Mouse (Mus musculus) hindbrain, embryonic 12.5 days (tissue): ENCODE measurements around the gene Ap3m1. TPM values are rescaled to one million over a fixed set of nuclear protein-coding genes. Genes with fewer than 3 reads are reported as not detected.
A peak's percentile ranks its signal among the peaks of the same experiment; 100 is the strongest.
"Not testable (repeated sequence)": the region's sequence is repeated elsewhere in the genome, so short reads cannot be mapped to it uniquely, and the experiment has no call there.

ENCODE experiments used
- ATAC-seq: fragments of 200-750 bp; cut with Nextera tagmentation; 2 replicates; pipeline ENCODE4 v1.8.0; 2017; ENCODE audit warnings: moderate TSS enrichment; ENCODE audit not compliant: low FRiP score
- H3K27ac ChIP-seq: fragments of 300-500 bp; sonication (generic); 2 replicates; pipeline ENCODE4 v1.5.1; 2016; ENCODE audit warnings: mild to moderate bottlenecking
- H3K27me3 ChIP-seq: fragments of 300-500 bp; sonication (generic); 2 replicates; pipeline ENCODE4 v1.6.1; 2016; ENCODE audit warnings: mild to moderate bottlenecking
- H3K36me3 ChIP-seq: fragments of 300-500 bp; sonication (generic); 2 replicates; pipeline ENCODE4 v1.6.1; 2016; ENCODE audit warnings: mild to moderate bottlenecking
- H3K4me1 ChIP-seq: fragments of 300-500 bp; sonication (generic); 2 replicates; pipeline ENCODE4 v1.6.1; 2016
- H3K4me2 ChIP-seq: fragments of 300-500 bp; sonication (generic); replicated peaks from 2 replicates; pipeline ENCODE4 v1.6.1; 2016; ENCODE audit warnings: mild to moderate bottlenecking
- H3K4me3 ChIP-seq: fragments of 300-500 bp; sonication (generic); 2 replicates; pipeline ENCODE4 v1.5.1; 2016; ENCODE audit warnings: mild to moderate bottlenecking
- H3K9ac ChIP-seq: fragments of 300-500 bp; sonication (generic); 2 replicates; pipeline ENCODE4 v1.6.1; 2016; ENCODE audit warnings: mild to moderate bottlenecking, moderate library complexity
- H3K9me3 ChIP-seq: fragments of 300-500 bp; sonication (generic); replicated peaks from 2 replicates; pipeline ENCODE4 v1.6.1; 2016; ENCODE audit warnings: mild to moderate bottlenecking
- WGBS: fragments of 180-500 bp; shearing (Covaris S2); methylation state at CpG from one replicate; pipeline ENCODE4 v1.1.7; 2016; 5-methylcytosine and 5-hydroxymethylcytosine counted together
- polyA plus RNA-seq: library from polyadenylated mRNA; unstranded; fragments of >200 nt; fragmentation: Nextera tagmentation; extraction: Ambion mirVana; gene quantifications from 2 replicates; pipeline ENCODE4 v1.2.1, GENCODE M21; 2016

The Ap3m1 gene
- polyA plus RNA-seq = 105 and 109 TPM in 2 replicates

- Histone ChIP-seq H3K9me3 (no peaks in the 10 kb centered on the region), H3K4me3 (peak within 1 kb of the TSS; percentile 92), H3K27me3 (no peaks in the 10 kb centered on the region), H3K36me3 (no peaks in the 10 kb centered on the region), H3K9ac (peak within 1 kb of the TSS; percentile 83), H3K4me2 (peak within 1 kb of the TSS; percentile 76), H3K4me1 (peaks cover 9% of the 10 kb centered on the region; the same call in 1 of the 2 replicates), H3K27ac (peak within 1 kb of the TSS; percentile 89)
- peak; percentile 99 for ATAC-seq
- WGBS = under 1% methylated on average over 47 of the region's 48 CpGs
Observed at GRCm38 (mm10) chr14:21052112-21052780, at the start of gene Ap3m1, which contains the start of gene Adk. Gene Ap3m1 (minus strand): TSS chr14:21052508. Gene Adk (plus strand): TSS chr14:21052574.

DNA sequence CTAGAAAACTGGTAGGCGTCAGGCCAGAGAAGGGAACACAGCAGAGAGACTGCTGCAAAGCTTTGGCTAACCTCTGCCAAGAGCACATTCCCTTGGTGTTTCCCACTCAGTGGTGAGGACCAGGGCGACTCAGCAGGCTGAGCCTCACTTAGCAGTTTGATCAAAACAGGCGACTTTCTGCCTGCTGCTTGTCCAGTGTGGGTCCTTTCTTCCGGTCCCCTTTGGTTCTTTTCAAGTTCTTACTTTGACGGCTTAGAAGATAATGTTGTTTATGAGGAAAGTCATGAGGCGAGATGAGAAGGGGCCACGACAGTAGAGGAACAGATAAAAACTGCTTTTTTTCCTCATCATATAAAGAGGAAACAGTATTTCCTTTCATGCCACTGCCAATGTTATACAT is 49.3 kb upstream of the Ap3m1 start:
- Histone ChIP-seq H3K9me3 (no peaks in the 10 kb centered on the region), H3K4me2 (no peak overlapping the region), H3K4me3 (no peak overlapping the region), H3K9ac (no peak overlapping the region), H3K36me3 (no peaks in the 10 kb centered on the region), H3K27ac (no peak overlapping the region), H3K4me1 (peaks cover 3% of the 10 kb centered on the region; the same call in 1 of the 2 replicates), H3K27me3 (no peaks in the 10 kb centered on the region)
- WGBS = 67% methylated on average over 7 of the region's 7 CpGs
- ATAC-seq = no peak

GRCm38 (mm10) chr14:21100876-21101275 is 48.6 kb upstream of the Ap3m1 start:
- H3K4me3 ChIP-seq = no peak overlapping the region

GRCm38 (mm10) chr14:21099371-21099770 is 47.1 kb upstream of the Ap3m1 start:
- no peak for ATAC-seq
- no peaks in the 10 kb centered on the region for H3K9me3 ChIP-seq
- 71% methylated on average over 7 of the region's 7 CpGs for WGBS

More at GRCm38 (mm10) chr14:21100876-21101275, 48.6 kb upstream of the Ap3m1 start:
- Histone ChIP-seq H3K4me2 (no peak overlapping the region), H3K9ac (no peak overlapping the region), H3K36me3 (no peaks in the 10 kb centered on the region), H3K27ac (no peak overlapping the region), H3K4me1 (peaks cover 3% of the 10 kb centered on the region; the same call in 1 of the 2 replicates), H3K9me3 (no peaks in the 10 kb centered on the region), H3K27me3 (no peaks in the 10 kb centered on the region)
- no peak for ATAC-seq
- WGBS = 86% methylated on average over 2 of the region's 2 CpGs

GRCm38 (mm10) chr14:21096689-21097088 is 44.4 kb upstream of the Ap3m1 start:
- Histone ChIP-seq H3K27me3 (no peaks in the 10 kb centered on the region), H3K9ac (no peak overlapping the region), H3K4me1 (peaks cover 3% of the 10 kb centered on the region; the same call in 1 of the 2 replicates), H3K9me3 (no peaks in the 10 kb centered on the region), H3K27ac (no peak overlapping the region), H3K4me3 (no peak overlapping the region), H3K36me3 (0 out of 2 replicates have a peak, but pooled peaks cover 3% of the 10 kb centered on the region), H3K4me2 (no peak overlapping the region)
- ATAC-seq = no peak
- 82% methylated on average over 4 of the region's 4 CpGs for WGBS

More at GRCm38 (mm10) chr14:21099371-21099770, 47.1 kb upstream of the Ap3m1 start:
- peaks cover 3% of the 10 kb centered on the region; the same call in 1 of the 2 replicates for H3K4me1 ChIP-seq
- H3K4me2 ChIP-seq = no peak overlapping the region
- H3K9ac ChIP-seq = no peak overlapping the region
- H3K27ac ChIP-seq = no peak overlapping the region
- H3K36me3 ChIP-seq = no peaks in the 10 kb centered on the region
- H3K4me3 ChIP-seq = no peak overlapping the region
- no peaks in the 10 kb centered on the region for H3K27me3 ChIP-seq

DNA sequence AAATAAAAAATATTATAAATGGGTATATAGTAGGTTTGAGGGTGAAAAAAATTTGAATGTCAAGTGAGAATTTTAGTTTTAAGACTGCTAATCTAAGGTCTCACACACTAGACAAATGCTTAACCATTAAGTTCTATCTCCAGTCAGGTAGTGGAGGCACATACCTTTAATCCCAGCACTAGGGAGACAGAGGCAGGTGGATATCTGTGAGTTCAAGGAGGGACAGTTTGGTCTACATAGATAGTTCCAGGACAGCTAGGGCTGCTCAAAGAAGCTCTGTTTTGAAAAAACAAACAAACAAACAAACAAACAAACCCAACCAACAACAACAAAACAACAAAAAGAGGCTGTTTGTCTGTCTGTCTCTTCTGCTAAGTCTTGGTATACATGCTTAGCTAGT is 44.0 kb upstream of the Ap3m1 start:
- H3K27ac ChIP-seq = no peak overlapping the region
- H3K27me3 ChIP-seq = no peaks in the 10 kb centered on the region
- ATAC-seq = no peak
- H3K4me2 ChIP-seq = no peak overlapping the region
- H3K9me3 ChIP-seq = no peaks in the 10 kb centered on the region
- H3K9ac ChIP-seq = no peak overlapping the region
- no peak overlapping the region for H3K4me3 ChIP-seq
- H3K36me3 ChIP-seq = 0 out of 2 replicates have a peak, but pooled peaks cover 3% of the 10 kb centered on the region
- H3K4me1 ChIP-seq = no peaks in the 10 kb centered on the region

GRCm38 (mm10) chr14:21094161-21094560 is 41.9 kb upstream of the Ap3m1 start:
- H3K9ac ChIP-seq, H3K27me3 ChIP-seq, H3K36me3 ChIP-seq, H3K4me3 ChIP-seq, ATAC-seq, H3K27ac ChIP-seq, H3K9me3 ChIP-seq, H3K4me1 ChIP-seq, H3K4me2 ChIP-seq: not testable (repeated sequence)

- Histone ChIP-seq H3K27me3 (no peaks in the 10 kb centered on the region), H3K9ac (no peak overlapping the region), H3K4me2 (no peak overlapping the region), H3K36me3 (0 out of 2 replicates have a peak, but pooled peaks cover 3% of the 10 kb centered on the region), H3K9me3 (no peaks in the 10 kb centered on the region), H3K27ac (no peak overlapping the region), H3K4me1 (0 out of 2 replicates have a peak, but pooled peaks cover 3% of the 10 kb centered on the region), H3K4me3 (no peak overlapping the region)
- WGBS = 94% methylated on average over 3 of the region's 3 CpGs
- ATAC-seq = no peak
Observed at GRCm38 (mm10) chr14:21090930-21091486, 38.7 kb upstream of the Ap3m1 start.

DNA sequence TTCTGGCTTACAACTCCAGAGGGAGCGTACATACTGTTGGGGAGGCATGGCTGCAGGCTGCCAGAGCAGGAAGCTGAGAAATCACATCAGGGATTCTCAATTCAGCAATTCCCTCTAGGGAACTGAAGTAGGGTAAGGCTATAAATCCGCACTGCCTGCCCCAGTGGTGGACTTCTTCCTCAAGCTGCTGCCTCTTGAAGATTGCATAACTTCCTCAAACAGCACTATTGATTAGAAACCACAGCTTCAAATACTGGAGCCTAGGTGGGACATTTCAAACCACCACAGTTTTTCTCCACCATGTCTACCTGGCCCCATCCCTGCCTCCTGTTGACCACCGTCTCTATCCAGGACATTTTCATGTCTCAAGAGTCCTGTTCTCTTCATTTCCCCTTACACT is 38.1 kb upstream of the Ap3m1 start:
- Histone ChIP-seq H3K4me3 (no peak overlapping the region), H3K36me3 (0 out of 2 replicates have a peak, but pooled peaks cover 3% of the 10 kb centered on the region), H3K27me3 (no peaks in the 10 kb centered on the region), H3K9me3 (no peaks in the 10 kb centered on the region), H3K27ac (no peak overlapping the region), H3K4me1 (0 out of 2 replicates have a peak, but pooled peaks cover 3% of the 10 kb centered on the region), H3K4me2 (no peak overlapping the region), H3K9ac (no peak overlapping the region)
- no peak for ATAC-seq
- 90% methylated on average over 3 of the region's 3 CpGs for WGBS

DNA sequence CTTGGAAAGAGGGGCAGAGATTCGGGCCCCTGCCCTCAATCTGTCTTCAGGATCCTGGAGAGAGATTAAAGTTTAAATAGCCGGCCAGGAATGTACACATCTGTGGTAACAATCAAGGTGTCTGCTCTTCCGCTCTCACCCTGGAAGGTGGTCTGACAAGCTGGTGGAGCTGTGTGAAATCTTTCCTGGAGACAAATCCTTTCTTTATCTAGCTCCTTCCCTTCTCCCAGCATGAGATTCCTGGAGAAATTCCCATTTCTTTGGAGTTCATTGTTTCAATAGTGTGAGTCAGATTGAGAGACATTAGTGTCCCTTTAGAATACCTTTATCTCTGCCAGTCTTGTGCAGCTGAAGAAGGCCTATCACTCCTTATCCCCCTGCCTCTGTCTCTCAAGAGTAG is 36.4 kb upstream of the Ap3m1 start:
- no peak for ATAC-seq
- no peak overlapping the region for H3K4me3 ChIP-seq
- no peak overlapping the region for H3K9ac ChIP-seq
- no peak overlapping the region for H3K4me2 ChIP-seq
- H3K9me3 ChIP-seq = no peaks in the 10 kb centered on the region
- 0 out of 2 replicates have a peak, but pooled peaks cover 3% of the 10 kb centered on the region for H3K36me3 ChIP-seq
- no peaks in the 10 kb centered on the region for H3K27me3 ChIP-seq
- no peak overlapping the region for H3K27ac ChIP-seq
- 0 out of 2 replicates have a peak, but pooled peaks cover 3% of the 10 kb centered on the region for H3K4me1 ChIP-seq
- WGBS = 45% methylated on average over 3 of the region's 3 CpGs

- peak overlapping the region; percentile 13; the same call in 1 of the 2 replicates for H3K9ac ChIP-seq
- 0 out of 2 replicates have a peak, but pooled peaks cover 3% of the 10 kb centered on the region for H3K4me1 ChIP-seq
- H3K27ac ChIP-seq = no peak overlapping the region
- no peaks in the 10 kb centered on the region for H3K36me3 ChIP-seq
- H3K4me2 ChIP-seq = no peak overlapping the region
- no peaks in the 10 kb centered on the region for H3K9me3 ChIP-seq
- ATAC-seq = no peak
- H3K27me3 ChIP-seq = no peaks in the 10 kb centered on the region
- 58% methylated on average over 4 of the region's 4 CpGs for WGBS
- H3K4me3 ChIP-seq = no peak overlapping the region
Observed at GRCm38 (mm10) chr14:21087390-21088060, 35.2 kb upstream of the Ap3m1 start.

DNA sequence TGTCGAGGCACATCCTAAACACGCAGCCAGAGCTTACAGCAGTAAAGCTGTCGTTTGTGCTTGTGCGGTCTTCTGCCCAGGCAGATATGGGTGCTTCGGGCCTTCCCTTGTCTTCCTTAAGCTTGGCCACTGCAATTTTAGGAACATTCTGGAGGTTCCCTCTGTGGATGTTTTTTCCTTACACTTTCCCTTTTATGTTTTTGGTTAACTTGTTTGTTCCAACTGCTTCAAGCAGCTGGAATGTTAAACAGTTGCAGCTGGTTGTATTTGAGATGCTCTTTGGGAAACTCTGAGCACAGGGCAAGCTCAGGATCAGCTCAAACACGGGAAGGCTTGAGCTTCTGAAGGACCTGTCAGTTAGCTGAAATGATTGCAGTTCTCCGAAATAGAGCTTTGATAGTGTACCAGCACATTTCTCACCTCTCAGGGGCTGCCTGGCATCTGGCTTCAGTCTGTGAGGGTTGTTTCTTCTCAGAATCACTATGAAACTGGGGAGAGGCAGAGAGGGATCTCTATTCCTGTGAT is 34.6 kb upstream of the Ap3m1 start:
- Histone ChIP-seq H3K36me3 (no peaks in the 10 kb centered on the region), H3K9ac (peak overlapping the region; percentile 18; the same call in 1 of the 2 replicates), H3K4me1 (0 out of 2 replicates have a peak, but pooled peaks cover 3% of the 10 kb centered on the region), H3K9me3 (no peaks in the 10 kb centered on the region), H3K27me3 (no peaks in the 10 kb centered on the region), H3K27ac (no peak overlapping the region), H3K4me3 (no peak overlapping the region), H3K4me2 (no peak overlapping the region)
- ATAC-seq = no peak
- WGBS = 52% methylated on average over 7 of the region's 7 CpGs
